Mouse (Mus musculus) lung, embryonic 14.5 days (tissue): Measurements from ENCODE around the gene Cd164. TPM values are rescaled to one million over a fixed set of nuclear protein-coding genes. Genes with fewer than 3 reads are reported as not detected.
A peak's percentile ranks its signal among the peaks of the same experiment; 100 is the strongest.

Source experiments
- ATAC-seq: fragments of 200-750 bp; cut with Nextera tagmentation; 2 replicates; pipeline ENCODE4 v1.8.0; 2017; ENCODE audit warnings: mild to moderate bottlenecking, moderate TSS enrichment, moderate library complexity; ENCODE audit not compliant: insufficient read depth
- DNase-seq: peaks from one replicate; pipeline ENCODE4 v3.0.0-alpha.2; 2015
- H3K27ac ChIP-seq: fragments of 300-500 bp; sonication (generic); 2 replicates; pipeline ENCODE4 v1.5.1; 2014; ENCODE audit warnings: low read depth, mild to moderate bottlenecking, moderate library complexity
- H3K27me3 ChIP-seq: fragments of 300-500 bp; sonication (generic); 2 replicates; pipeline ENCODE4 v1.6.1; 2014; ENCODE audit warnings: low read length, control low read depth; ENCODE audit not compliant: insufficient read depth
- H3K36me3 ChIP-seq: fragments of 300-500 bp; sonication (generic); 2 replicates; pipeline ENCODE4 v1.6.1; 2014; ENCODE audit warnings: control low read depth; ENCODE audit not compliant: insufficient read depth
- H3K4me1 ChIP-seq: fragments of 300-500 bp; sonication (generic); 2 replicates; pipeline ENCODE4 v1.6.1; 2014; ENCODE audit warnings: antibody characterized with exemption, control low read depth; ENCODE audit not compliant: insufficient read depth
- H3K4me2 ChIP-seq: fragments of 300-500 bp; sonication (generic); 2 replicates; pipeline ENCODE4 v1.6.1; 2014; ENCODE audit warnings: mild to moderate bottlenecking
- H3K4me3 ChIP-seq: fragments of 300-500 bp; sonication (generic); 2 replicates; pipeline ENCODE4 v1.5.1; 2014; ENCODE audit warnings: low read depth, low read length
- H3K9ac ChIP-seq: fragments of 300-500 bp; sonication (generic); 2 replicates; pipeline ENCODE4 v1.6.1; 2014
- H3K9me3 ChIP-seq: fragments of 300-500 bp; sonication (generic); 2 replicates; pipeline ENCODE4 v1.6.1; 2016; ENCODE audit warnings: low read depth, low read length, control low read depth
- CTCF ChIP-seq: IDR thresholded peaks from 2 replicates; pipeline ENCODE4 v1.5.1; 2016; ENCODE audit warnings: antibody characterized with exemption, low read depth
- WGBS: fragments of 180-500 bp; shearing (Covaris S2); extraction: QIAGEN DNeasy Blood & Tissue Kit; methylation state at CpG from one replicate; pipeline ENCODE4 v1.1.7; 2014; 5-methylcytosine and 5-hydroxymethylcytosine counted together
- polyA plus RNA-seq: library from polyadenylated mRNA; unstranded; fragments of >200 nt; fragmentation: Nextera tagmentation; extraction: Ambion mirVana; gene quantifications from 2 replicates; pipeline ENCODE4 v1.2.1, GENCODE M21; 2014

The Cd164 gene
- polyA plus RNA-seq, 1 experiment from 2014 or later, result 196 TPM

- Histone ChIP-seq H3K27ac (peak within 1 kb of the TSS; percentile 95), H3K4me2 (peak within 1 kb of the TSS; percentile 83), H3K27me3 (no peaks in the 10 kb centered on the region), H3K9me3 (no peaks in the 10 kb centered on the region), H3K4me3 (peak within 1 kb of the TSS; percentile 63), H3K9ac (peak within 1 kb of the TSS; percentile 76), H3K4me1 (peaks cover 12% of the 10 kb centered on the region), H3K36me3 (peaks cover 25% of the 10 kb centered on the region)
- TF ChIP-seq CTCF, result no peak
- ATAC-seq (peak; percentile 70), DNase-seq (peak; percentile 82)
- WGBS, result under 1% methylated on average over 35 of the region's 35 CpGs
These were observed 42.8 kb upstream of the Cd164 start, which contains the start of gene Mical1 for GRCm38 (mm10) chr10:41476171-41477017. Gene Mical1 (plus strand): TSS chr10:41476314.

DNA sequence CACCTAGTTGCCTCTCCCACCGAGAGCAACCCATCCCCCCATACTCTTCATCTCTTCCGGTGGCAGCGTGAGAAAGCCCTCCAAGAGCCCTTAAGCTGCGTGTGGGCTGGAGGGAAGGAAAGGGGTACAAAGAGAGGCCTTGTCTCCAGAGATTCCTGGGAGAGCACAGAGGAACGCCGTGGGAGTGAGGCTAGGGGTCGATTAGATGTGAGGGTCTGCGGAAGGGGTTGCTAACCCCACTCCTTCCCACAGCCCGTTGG is 42.3 kb upstream of the Cd164 start:
- peaks cover 12% of the 10 kb centered on the region for H3K4me1 ChIP-seq
- peak overlapping the region; percentile 76 for H3K9ac ChIP-seq
- ATAC-seq (peak; percentile 19; the same call in 1 of the 2 replicates), DNase-seq (peak; percentile 79)
- no peaks in the 10 kb centered on the region for H3K27me3 ChIP-seq
- H3K4me2 ChIP-seq, result peak overlapping the region; percentile 83
- peak overlapping the region; percentile 95 for H3K27ac ChIP-seq
- H3K36me3 ChIP-seq, result peaks cover 29% of the 10 kb centered on the region
- peak overlapping the region; percentile 63 for H3K4me3 ChIP-seq
- TF ChIP-seq CTCF, result no peak
- WGBS, result 0% methylated on average over 9 of the region's 9 CpGs
- no peaks in the 10 kb centered on the region for H3K9me3 ChIP-seq

DNA sequence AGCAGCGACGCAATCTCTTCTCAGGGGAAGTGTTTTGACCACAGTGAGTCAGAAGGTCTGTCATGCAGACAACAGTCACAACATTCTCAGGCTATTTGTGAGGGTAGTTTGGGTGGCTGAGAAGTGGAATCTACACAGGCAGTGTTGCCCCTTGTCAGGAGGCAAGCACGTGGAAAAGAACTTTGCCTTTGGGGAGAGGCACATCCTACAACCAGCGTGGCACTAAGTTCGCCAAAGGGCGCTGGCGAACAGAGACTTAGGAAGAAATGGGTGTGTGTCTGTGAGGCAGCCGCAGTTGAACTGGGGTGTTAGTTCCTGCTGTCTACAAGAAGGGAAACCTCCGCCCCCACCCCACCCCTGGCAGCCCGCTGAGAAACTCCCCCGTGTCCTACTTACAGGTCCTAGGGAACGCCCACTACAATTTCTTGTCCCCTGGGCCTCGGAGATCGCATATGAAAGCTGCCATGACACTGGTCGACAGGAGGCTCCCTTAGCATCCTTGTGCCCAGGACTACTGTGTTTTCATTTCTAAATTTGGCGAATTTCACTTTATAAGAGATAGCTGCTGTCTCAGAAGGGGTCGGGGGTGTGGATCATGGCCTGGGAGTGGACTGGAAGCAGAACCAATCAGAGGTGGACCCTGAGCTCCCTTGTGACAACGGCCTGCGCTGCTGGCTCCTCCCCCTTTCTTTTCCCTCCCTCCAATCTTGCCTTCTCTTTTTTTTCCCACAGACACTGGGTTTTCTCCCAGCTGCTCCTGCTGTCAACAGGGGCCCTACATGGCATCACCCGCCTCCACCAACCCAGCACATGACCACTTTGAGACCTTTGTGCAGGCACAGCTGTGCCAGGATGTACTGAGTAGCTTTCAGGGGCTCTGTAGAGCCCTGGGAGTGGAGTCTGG is 41.7 kb upstream of the Cd164 start:
- H3K27me3 ChIP-seq, result no peaks in the 10 kb centered on the region
- H3K4me2 ChIP-seq, result peak overlapping the region; percentile 83
- peaks cover 35% of the 10 kb centered on the region for H3K36me3 ChIP-seq
- DNase-seq (peak; percentile 87), ATAC-seq (peak; percentile 80)
- peak overlapping the region; percentile 76 for H3K9ac ChIP-seq
- WGBS, result 2% methylated on average over 20 of the region's 20 CpGs
- H3K4me3 ChIP-seq, result peak overlapping the region; percentile 63
- H3K4me1 ChIP-seq, result peaks cover 12% of the 10 kb centered on the region
- no peaks in the 10 kb centered on the region for H3K9me3 ChIP-seq
- peak overlapping the region; percentile 95 for H3K27ac ChIP-seq
- TF ChIP-seq CTCF, result no peak

DNA sequence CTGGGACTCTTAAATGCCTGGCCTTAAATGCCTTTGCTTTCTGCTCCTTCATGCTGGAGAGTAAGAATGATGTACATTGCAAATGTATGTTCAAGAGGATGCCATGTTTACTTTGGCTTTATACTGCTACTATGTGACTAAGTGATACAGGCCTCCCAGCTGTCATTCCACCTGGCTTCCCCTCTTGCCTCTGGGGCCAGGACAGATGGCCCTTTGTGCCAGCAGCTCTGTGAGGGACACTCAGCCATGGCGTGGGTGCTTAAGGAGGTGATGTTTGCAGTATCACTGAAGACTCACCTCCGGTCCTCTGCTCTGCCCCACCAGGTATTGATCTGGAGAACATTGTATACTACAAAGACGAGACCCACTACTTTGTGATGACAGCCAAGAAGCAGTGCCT is 39.3 kb upstream of the Cd164 start:
- Histone ChIP-seq H3K9ac (no peak overlapping the region), H3K36me3 (peaks cover 59% of the 10 kb centered on the region), H3K9me3 (no peaks in the 10 kb centered on the region), H3K4me3 (no peak overlapping the region), H3K4me1 (peaks cover 10% of the 10 kb centered on the region), H3K27ac (no peak overlapping the region), H3K4me2 (no peak overlapping the region), H3K27me3 (no peaks in the 10 kb centered on the region)
- ATAC-seq (no peak), DNase-seq (no peak)
- TF ChIP-seq CTCF, result no peak
- 75% methylated on average over 3 of the region's 3 CpGs for WGBS

DNA sequence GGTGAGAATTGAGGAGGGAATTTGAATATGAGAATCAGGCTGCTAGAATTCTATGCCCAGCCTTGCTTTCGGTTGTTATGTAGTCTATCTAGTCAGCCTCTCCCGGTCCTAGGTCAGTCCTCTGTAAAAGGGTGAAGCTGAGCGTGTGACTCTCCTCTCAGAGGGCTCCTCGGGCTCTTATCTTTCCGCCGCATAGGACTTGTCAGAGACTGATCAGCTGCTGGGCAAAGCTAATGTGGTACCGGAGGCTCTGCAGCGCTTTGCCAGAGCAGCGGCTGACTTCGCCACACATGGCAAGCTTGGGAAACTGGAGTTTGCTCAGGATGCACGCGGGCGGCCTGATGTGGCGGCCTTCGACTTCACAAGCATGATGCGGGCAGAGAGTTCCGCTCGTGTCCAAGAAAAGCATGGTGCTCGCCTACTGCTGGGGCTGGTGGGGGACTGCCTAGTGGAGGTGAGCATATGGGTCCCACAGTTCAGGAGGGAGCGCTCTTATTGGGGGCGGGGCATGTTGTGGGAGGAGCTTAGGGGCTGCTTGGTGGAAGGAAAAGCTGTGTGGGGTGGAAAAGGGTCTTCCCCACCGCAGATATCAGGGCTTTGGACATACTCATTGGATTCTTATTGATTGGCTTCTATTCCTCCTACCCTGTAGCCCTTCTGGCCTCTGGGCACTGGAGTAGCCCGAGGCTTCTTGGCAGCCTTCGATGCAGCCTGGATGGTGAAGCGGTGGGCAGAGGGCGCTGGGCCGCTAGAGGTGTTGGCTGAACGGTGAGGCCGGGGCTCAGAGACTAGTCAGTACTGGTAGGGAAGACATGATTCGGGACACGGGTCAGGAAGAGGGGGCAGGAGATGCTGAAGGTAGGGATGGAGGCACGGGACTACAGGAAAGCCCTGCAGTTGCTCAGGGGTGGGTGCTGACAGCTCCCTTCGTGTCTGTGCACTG is 38.0 kb upstream of the Cd164 start:
- Histone ChIP-seq H3K4me1 (peaks cover 4% of the 10 kb centered on the region; the same call in 1 of the 2 replicates), H3K9ac (no peak overlapping the region), H3K9me3 (no peaks in the 10 kb centered on the region), H3K27me3 (no peaks in the 10 kb centered on the region), H3K4me3 (no peak overlapping the region), H3K36me3 (peaks cover 72% of the 10 kb centered on the region), H3K27ac (no peak overlapping the region), H3K4me2 (0 out of 2 replicates have a peak overlapping the region, but pooled peaks have one; percentile 7)
- no peak for TF ChIP-seq CTCF
- ATAC-seq (no peak), DNase-seq (peak; percentile 21)
- WGBS, result 57% methylated on average over 33 of the region's 33 CpGs

DNA sequence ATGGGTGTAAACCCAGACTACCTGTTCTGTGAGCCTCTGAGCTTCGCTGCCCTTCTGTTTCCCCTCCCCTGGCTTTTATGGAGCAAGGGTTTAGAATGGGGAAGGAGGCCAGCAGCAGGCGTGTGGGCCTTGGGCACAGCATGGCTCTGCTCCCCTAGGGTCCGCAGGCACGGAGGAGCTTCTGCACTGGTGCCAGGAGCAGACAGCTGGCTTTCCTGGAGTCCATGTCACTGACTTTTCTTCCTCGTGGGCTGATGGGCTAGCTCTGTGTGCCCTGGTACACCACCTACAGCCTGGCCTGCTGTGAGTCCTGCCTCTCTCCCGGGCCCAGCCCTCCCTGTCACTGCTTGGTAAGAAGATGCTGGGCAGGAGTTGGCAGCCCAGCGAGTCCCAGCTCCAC is 36.8 kb upstream of the Cd164 start:
- H3K4me2 ChIP-seq, result no peak overlapping the region
- peaks cover 4% of the 10 kb centered on the region; the same call in 1 of the 2 replicates for H3K4me1 ChIP-seq
- H3K36me3 ChIP-seq, result peaks cover 84% of the 10 kb centered on the region
- no peak for ATAC-seq
- no peak overlapping the region for H3K9ac ChIP-seq
- 88% methylated on average over 7 of the region's 7 CpGs for WGBS
- H3K27ac ChIP-seq, result no peak overlapping the region
- H3K4me3 ChIP-seq, result no peak overlapping the region
- TF ChIP-seq CTCF, result no peak
- H3K9me3 ChIP-seq, result no peaks in the 10 kb centered on the region
- no peaks in the 10 kb centered on the region for H3K27me3 ChIP-seq
- DNase-seq, result no peak
